Mouse (Mus musculus) C3H10T1/2 (cell line): ENCODE data around the gene Adam26a. TPM values are rescaled to one million over a fixed set of nuclear protein-coding genes. Genes with fewer than 3 reads are reported as not detected.

Experiments used
- polyA plus RNA-seq, 2 experiments: library from polyadenylated mRNA; unstranded; fragments of >200 nt; fragmentation: generic; extraction: Trizol; gene quantifications; one replicate each; pipeline ENCODE4 v1.2.1; 2012; ENCODE audit warnings: missing spikeins in 2 of 2

The Adam26a gene
- not detected for polyA plus RNA-seq

GRCm38 (mm10) chr8:43576607-43577006, at the start of gene Adam26a:
Gene Adam26a, minus strand, starts transcription at chr8:43576707.

GRCm38 (mm10) chr8:43528006-43528405, 48.5 kb downstream of the Adam26a start, which contains the start of gene Adam26b:
Gene Adam26b, minus strand, starts transcription at chr8:43528106.

Other genes with a start within 250 kb of the Adam26a start
- not detected for gene Adam26b, start 48.6 kb downstream of the Adam26a start, polyA plus RNA-seq
- gene Gm5346, start 50.6 kb upstream of the Adam26a start, polyA plus RNA-seq = not detected
- not detected for gene Adam34, start 133.3 kb upstream of the Adam26a start, polyA plus RNA-seq